Mouse (Mus musculus) spleen, adult 12 weeks (tissue): Measurements from ENCODE around the gene A330070K13Rik.

Source experiments
- DNase-seq: peaks from one replicate; pipeline ENCODE4 v3.0.0; 2022; ENCODE audit warnings: low spot score

The A330070K13Rik gene

DNA sequence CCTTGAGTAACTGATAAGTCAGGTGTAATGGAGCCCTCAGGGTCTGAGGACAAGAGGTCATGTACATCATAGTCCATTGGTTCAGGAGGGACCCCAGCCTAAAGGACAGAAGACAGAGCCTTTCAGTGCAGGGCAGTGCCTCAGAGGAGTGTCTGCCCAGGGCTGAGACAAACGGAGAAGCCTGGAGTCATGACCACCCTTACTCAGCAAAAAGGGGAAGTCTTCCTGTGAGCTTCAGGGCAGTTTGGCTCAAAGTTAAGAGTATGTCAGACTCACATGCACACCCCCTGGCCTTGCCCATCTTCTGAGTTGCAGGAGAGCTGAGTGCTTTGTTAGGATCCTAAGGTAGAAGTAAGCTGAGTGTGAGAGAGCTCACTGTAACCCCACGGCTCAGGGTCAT, 54.5 kb downstream of the A330070K13Rik start:
- DNase-seq: no peak
